Mouse (Mus musculus): ENCODE data around the gene Fxn. TPM values are rescaled to one million over a fixed set of nuclear protein-coding genes. Genes with fewer than 3 reads are reported as not detected.
"Not testable (repeated sequence)": the region's sequence is repeated elsewhere in the genome, so short reads cannot be mapped to it uniquely, and the experiment has no call there.

The Fxn gene
- polyA plus RNA-seq, 1 experiment from 2014 or later, result 57.5 TPM

DNA sequence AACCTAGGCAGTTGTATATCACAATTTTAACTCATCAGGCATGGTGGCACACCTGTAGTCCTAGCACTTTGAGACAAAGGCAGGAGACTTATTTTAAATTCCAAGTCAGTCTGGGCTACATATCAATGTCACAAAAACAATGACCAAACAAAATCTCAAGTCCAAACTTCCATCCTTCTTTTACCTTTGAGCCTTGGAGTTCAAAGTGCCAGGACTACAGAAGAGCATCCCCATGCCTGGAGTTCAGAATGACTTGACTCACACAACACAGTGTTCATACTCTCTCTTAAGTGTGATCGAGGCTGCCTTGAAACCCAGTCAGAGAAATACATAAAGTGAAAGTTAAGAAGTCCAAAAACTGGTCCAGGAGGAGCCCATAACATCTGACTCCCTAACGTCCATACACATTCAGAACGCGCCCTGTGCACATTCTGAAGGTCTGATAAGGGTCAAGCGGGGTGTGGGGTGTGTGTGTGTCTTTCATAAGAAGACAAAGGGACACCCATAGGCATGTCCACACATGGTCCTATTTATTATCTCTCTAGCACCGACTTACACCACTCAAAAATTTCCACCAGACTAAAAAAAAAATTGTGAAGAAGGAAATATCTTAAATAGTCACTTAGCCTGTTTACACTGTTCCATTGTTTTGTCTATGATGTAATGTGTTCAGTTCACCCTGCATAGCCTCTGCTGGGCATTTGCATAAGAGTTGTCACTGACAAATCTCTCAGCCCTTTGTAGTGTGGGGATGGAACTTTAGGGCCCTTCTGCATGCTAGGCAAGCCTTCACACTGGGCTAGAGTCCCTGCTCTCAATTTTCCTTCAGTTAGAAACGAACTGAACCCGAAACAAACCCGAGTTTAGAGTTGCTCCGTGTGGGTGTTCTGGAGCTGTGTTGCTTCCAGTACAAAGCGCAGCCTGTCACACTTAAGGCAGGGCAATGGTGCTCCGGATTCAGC is 20.7 kb downstream of the Fxn start:
- ATAC-seq (ENCODE audit: insufficient number of reproducible peaks, insufficient read depth, low FRiP score, low TSS enrichment), result no peak
- no peak overlapping the region for H3K27ac ChIP-seq
- no peak overlapping the region for H3K4me2 ChIP-seq (replicated peaks)
- 79% methylated on average over 12 of the region's 12 CpGs for WGBS
- no peaks in the 10 kb centered on the region for H3K4me1 ChIP-seq
- no peak overlapping the region for H3K4me3 ChIP-seq
- H3K36me3 ChIP-seq, result peaks cover 6% of the 10 kb centered on the region; the same call in 1 of the 2 replicates
- no peaks in the 10 kb centered on the region for H3K9me3 ChIP-seq
- H3K9ac ChIP-seq, result no peak overlapping the region
- H3K27me3 ChIP-seq, result no peaks in the 10 kb centered on the region

DNA sequence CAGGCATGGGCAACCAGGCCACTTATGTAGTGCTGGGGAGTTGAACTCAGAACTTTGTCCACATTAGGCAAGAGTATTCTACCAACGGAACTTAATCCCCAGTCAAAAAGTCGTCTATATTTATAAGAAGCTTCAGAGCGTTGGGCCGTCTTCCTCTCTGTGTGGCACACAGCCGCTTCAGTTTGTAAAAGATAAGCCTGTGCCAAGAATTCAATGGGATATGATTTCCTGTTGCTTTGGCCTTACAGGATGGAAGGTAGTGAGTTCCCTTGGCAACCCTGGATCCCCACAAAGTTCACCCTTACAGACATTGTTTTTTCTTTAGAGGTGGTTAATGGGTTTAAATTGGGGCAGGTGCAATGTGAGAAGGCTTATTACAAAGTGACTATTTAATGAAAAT is 22.0 kb downstream of the Fxn start:
- Histone ChIP-seq H3K27me3 (no peaks in the 10 kb centered on the region), H3K36me3 (peaks cover 6% of the 10 kb centered on the region; the same call in 1 of the 2 replicates), H3K9ac (no peak overlapping the region), H3K4me1 (no peaks in the 10 kb centered on the region), H3K4me3 (no peak overlapping the region), H3K4me2 (replicated peaks) (no peak overlapping the region), H3K9me3 (no peaks in the 10 kb centered on the region), H3K27ac (no peak overlapping the region)
- 79% methylated on average over 5 of the region's 5 CpGs for WGBS
- no peak for ATAC-seq (ENCODE audit: insufficient number of reproducible peaks, insufficient read depth, low FRiP score, low TSS enrichment)

DNA sequence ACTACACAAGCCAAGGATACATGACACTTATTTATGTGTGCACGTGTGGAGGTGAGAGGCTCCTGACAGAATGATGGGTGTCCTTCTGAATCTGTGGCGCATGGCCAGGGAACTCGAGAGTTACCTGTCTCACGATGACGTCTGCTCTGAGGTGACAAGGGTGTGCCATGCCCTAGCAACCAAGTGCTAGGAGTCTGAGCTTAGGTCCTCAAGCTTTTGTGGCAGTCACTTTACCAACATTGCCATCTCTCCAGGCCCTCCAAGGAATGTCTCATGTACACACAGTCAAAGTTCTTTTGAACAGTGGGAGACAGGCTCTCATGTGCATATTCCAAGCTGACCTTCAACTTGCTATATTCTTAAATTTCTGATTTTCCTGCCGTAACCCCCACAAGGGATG is 22.4 kb downstream of the Fxn start:
- H3K4me2 ChIP-seq (replicated peaks), result no peak overlapping the region
- no peak overlapping the region for H3K27ac ChIP-seq
- H3K4me1 ChIP-seq, result no peaks in the 10 kb centered on the region
- WGBS, result 94% methylated on average over 6 of the region's 6 CpGs
- peaks cover 6% of the 10 kb centered on the region; the same call in 1 of the 2 replicates for H3K36me3 ChIP-seq
- H3K4me3 ChIP-seq, result no peak overlapping the region
- H3K27me3 ChIP-seq, result no peaks in the 10 kb centered on the region
- no peak overlapping the region for H3K9ac ChIP-seq
- H3K9me3 ChIP-seq, result no peaks in the 10 kb centered on the region
- no peak for ATAC-seq (ENCODE audit: insufficient number of reproducible peaks, insufficient read depth, low FRiP score, low TSS enrichment)

DNA sequence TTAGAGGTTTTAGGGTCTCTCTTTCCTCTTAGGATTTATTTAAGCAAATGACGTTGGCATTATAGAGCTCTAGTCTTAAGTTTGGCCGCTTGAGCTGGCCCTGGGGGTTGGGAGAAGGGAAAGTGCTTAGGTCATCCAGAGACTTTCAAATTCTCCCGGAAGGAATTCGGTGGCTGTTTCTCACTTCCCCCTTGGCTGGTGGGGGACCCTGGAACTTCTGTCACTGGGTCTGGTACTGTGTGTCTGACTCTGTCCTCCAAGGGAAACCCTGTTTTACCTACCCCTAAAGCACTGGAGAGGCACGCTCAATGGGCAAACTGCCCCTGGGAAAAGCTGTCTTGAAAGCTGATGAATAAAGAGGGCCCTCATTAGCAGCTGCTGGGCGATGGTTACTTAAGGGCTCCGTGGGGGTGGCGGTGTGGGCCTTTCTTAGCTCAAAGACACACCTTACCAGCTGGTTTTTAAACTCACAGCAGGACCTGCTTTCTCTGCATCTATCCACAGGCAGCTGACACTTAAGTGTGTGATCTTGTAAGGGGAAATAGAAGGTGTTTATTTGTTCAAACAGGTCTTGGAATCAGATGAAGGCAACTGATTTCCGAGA is 26.6 kb downstream of the Fxn start:
- Histone ChIP-seq H3K4me1 (peaks cover 7% of the 10 kb centered on the region), H3K4me2 (replicated peaks) (no peak overlapping the region), H3K4me3 (no peak overlapping the region), H3K36me3 (no peaks in the 10 kb centered on the region), H3K27ac (no peak overlapping the region), H3K27me3 (no peaks in the 10 kb centered on the region), H3K9me3 (no peaks in the 10 kb centered on the region), H3K9ac (no peak overlapping the region)
- 25% methylated on average over 9 of the region's 9 CpGs for WGBS
- ATAC-seq (ENCODE audit: insufficient number of reproducible peaks, insufficient read depth, low FRiP score, low TSS enrichment), result no peak

DNA sequence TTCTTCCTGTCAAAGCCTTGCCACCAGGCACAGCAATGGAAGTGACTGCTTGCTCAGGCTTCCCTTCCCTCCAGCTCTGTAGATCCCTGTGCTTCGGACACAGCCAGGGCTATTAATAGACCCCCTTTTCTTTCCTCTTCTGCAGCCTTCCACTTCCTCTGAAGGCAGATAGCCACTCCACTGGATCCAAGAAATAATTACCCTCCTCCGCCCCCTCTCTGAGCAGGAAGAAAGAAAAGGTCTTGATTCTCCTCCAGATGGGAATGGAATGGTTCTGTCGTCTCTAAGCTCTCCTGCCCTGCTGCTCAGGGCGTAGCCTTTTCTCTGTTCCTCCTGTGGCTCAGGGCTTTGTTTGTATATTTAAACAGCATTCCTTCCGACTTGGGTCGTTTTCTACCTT is 28.5 kb downstream of the Fxn start:
- Histone ChIP-seq H3K27me3 (no peaks in the 10 kb centered on the region), H3K9me3 (no peaks in the 10 kb centered on the region), H3K4me2 (replicated peaks) (0 out of 2 replicates have a peak overlapping the region, but pooled peaks have one; percentile 11), H3K27ac (no peak overlapping the region), H3K4me1 (peaks cover 7% of the 10 kb centered on the region), H3K4me3 (no peak overlapping the region), H3K9ac (no peak overlapping the region), H3K36me3 (no peaks in the 10 kb centered on the region)
- no peak for ATAC-seq (ENCODE audit: insufficient number of reproducible peaks, insufficient read depth, low FRiP score, low TSS enrichment)
- 10% methylated on average over 6 of the region's 6 CpGs for WGBS

DNA sequence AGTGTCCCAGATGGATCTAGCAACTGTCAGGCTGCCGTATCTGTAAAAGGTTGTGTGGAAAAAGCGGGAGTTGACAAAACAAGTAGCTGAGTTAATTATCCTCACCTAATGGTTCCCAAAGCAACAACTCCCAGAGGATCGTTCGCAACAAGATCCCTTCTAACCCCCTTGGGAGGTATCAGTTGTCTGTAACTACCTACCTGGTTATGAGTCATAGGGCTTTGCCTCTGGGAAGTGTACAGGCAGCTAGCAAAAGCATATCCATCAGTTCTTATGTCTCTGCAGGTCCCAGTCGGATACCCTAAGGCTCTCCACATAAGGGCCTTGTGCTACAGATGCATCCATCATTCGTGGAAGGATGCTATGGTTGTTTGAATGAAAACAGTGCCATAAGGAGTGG is 37.1 kb downstream of the Fxn start:
- Histone ChIP-seq H3K4me2 (replicated peaks) (no peak overlapping the region), H3K36me3 (no peaks in the 10 kb centered on the region), H3K27ac (no peak overlapping the region), H3K27me3 (no peaks in the 10 kb centered on the region), H3K9ac (no peak overlapping the region), H3K4me1 (peaks cover 10% of the 10 kb centered on the region), H3K9me3 (no peaks in the 10 kb centered on the region), H3K4me3 (no peak overlapping the region)
- 65% methylated on average over 6 of the region's 6 CpGs for WGBS
- ATAC-seq (ENCODE audit: insufficient number of reproducible peaks, insufficient read depth, low FRiP score, low TSS enrichment), result peak; percentile 56; the same call in 1 of the 2 replicates

DNA sequence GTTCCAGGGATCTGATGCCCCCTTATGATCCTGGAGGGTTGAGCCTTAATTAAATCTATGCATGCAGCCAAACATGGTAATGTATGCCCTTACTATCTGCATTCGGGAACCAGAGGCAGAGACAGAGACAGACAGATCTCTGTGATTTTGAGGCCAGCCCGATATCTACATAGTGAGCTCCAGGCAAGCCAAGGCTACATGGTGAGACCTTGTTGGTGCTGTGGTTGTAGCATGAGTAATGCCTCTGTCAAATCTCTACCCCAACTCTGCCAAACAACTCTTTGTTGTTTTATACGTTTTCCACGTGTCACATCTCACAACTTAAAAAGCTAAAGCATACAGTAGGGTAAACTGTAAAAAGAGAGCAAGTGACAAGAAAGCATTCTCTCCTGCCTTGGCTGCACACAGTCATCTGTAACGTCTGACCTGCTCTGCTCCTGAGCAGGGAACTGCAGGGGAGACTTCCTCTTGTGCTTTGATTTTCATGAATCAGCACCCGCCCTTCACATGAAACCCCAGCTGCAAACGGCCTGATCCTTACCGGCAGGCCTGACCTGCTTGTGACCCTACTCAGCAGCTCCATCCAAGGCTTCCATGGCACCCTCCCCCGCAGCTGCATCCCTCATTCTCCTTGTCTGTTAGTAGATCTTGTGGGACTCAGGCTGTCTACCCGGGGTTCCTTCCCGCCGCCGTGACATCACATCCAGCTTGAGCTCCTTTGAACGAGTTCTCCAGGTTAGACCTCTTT is 38.4 kb downstream of the Fxn start:
- Histone ChIP-seq H3K36me3 (no peaks in the 10 kb centered on the region), H3K9me3 (no peaks in the 10 kb centered on the region), H3K4me3 (no peak overlapping the region), H3K27ac (no peak overlapping the region), H3K4me2 (replicated peaks) (no peak overlapping the region), H3K9ac (no peak overlapping the region), H3K4me1 (peaks cover 10% of the 10 kb centered on the region), H3K27me3 (no peaks in the 10 kb centered on the region)
- 29% methylated on average over 14 of the region's 14 CpGs for WGBS
- ATAC-seq (ENCODE audit: insufficient number of reproducible peaks, insufficient read depth, low FRiP score, low TSS enrichment), result no peak

DNA sequence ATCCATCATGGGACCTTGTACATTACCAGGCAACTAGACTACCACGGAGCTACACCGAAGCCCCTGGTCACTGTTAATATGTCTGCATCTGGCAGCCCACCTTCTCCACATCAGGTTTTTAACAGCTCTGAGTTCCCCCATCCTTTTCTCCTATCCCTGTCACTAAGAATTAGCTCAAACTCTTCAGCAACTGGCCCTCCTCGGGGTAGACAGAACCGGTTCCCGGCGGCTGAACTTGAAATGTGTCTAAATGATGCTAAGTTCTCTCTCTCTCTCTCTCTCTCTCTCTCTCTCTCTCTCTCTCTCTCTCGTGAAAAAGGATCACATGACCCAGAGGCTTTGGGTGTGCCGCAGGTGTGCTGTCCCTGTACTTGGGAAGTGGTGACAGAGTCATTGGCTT is 39.1 kb downstream of the Fxn start:
- Histone ChIP-seq H3K4me3 (no peak overlapping the region), H3K9ac (no peak overlapping the region), H3K4me2 (replicated peaks) (no peak overlapping the region), H3K27ac (no peak overlapping the region), H3K9me3 (no peaks in the 10 kb centered on the region), H3K4me1 (peaks cover 10% of the 10 kb centered on the region), H3K36me3 (no peaks in the 10 kb centered on the region), H3K27me3 (no peaks in the 10 kb centered on the region)
- WGBS, result 75% methylated on average over 8 of the region's 8 CpGs
- ATAC-seq (ENCODE audit: insufficient number of reproducible peaks, insufficient read depth, low FRiP score, low TSS enrichment), result no peak

DNA sequence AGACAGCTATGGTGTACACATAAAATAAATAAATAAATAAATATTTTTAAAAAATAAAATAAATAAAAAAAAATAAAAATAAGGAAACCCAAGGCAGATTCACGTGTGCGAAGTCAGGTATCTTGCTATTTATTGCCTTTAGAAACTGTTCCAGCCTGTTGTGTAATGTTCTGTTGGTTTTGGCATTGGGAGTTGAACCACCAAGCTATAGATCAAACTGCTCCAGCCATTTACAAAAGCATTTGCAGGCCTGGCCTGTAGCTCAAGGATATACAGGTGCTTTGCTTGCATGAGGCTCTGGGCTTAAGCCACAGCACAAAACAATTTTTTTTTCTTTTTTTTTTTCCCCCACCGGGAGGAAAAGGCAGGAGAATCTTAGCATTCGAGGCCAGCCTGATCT is 42.4 kb downstream of the Fxn start:
- peaks cover 10% of the 10 kb centered on the region for H3K4me1 ChIP-seq
- H3K9me3 ChIP-seq, result no peaks in the 10 kb centered on the region
- no peak overlapping the region for H3K9ac ChIP-seq
- H3K4me3 ChIP-seq, result no peak overlapping the region
- H3K27ac ChIP-seq, result no peak overlapping the region
- H3K27me3 ChIP-seq, result no peaks in the 10 kb centered on the region
- no peak for ATAC-seq (ENCODE audit: insufficient number of reproducible peaks, insufficient read depth, low FRiP score, low TSS enrichment)
- no peak overlapping the region for H3K4me2 ChIP-seq (replicated peaks)
- no peaks in the 10 kb centered on the region for H3K36me3 ChIP-seq
- 76% methylated on average over 4 of the region's 4 CpGs for WGBS

DNA sequence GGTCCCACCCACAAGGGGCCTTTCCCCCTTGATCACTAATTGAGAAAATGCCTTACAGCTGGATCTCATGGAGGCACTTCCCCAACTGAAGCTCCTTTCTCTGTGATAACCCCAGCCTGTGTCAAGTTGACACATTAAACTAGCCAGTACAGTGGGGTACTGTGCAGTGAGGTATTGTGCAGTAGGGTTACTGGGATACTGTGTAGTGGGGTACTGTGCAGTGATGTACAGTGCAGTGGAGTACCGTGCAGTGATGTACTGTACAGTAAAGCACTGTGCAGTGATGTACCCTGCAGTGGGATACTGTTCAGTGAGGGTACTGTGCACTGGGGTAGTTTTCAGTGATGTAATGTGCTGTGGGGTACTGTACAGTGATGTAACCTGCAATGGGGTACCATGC is 48.0 kb downstream of the Fxn start:
- WGBS, result 94% methylated on average over 1 of the region's 1 CpGs
- H3K4me3 ChIP-seq; H3K4me1 ChIP-seq; H3K36me3 ChIP-seq; H3K4me2 ChIP-seq (replicated peaks); H3K27ac ChIP-seq; H3K27me3 ChIP-seq; H3K9me3 ChIP-seq; H3K9ac ChIP-seq: not testable (repeated sequence)
- peak; percentile 74; the same call in 1 of the 2 replicates for ATAC-seq (ENCODE audit: insufficient number of reproducible peaks, insufficient read depth, low FRiP score, low TSS enrichment)

DNA sequence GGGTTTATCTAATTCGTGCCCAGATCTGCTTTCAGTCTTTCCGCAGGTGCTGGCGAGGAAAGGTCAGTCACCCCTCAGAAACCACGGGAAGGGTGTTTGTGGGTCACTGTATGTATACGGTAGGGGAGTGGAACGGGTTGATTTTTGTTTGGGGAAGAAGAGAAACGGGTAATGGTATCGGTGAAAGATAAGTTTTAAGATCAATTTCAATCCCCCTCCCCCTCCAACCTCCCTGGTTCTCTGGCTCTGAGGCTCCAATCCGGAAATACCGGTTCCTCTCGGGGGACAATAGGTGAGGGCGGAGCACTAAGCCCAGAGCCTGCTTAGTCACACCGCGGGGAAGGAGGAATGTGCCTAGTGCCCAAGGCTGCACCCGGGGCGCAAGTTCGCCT is 55.1 kb downstream of the Fxn start:
- 2% methylated on average over 17 of the region's 17 CpGs for WGBS
- Histone ChIP-seq H3K4me3 (peak overlapping the region; percentile 50), H3K4me1 (peaks cover 7% of the 10 kb centered on the region; the same call in 1 of the 2 replicates), H3K4me2 (replicated peaks) (peak overlapping the region; percentile 87), H3K36me3 (no peaks in the 10 kb centered on the region), H3K27ac (no peak overlapping the region; the same call in 1 of the 2 replicates), H3K27me3 (peaks cover 33% of the 10 kb centered on the region), H3K9ac (no peak overlapping the region; the same call in 1 of the 2 replicates), H3K9me3 (no peaks in the 10 kb centered on the region)
- ATAC-seq (ENCODE audit: insufficient number of reproducible peaks, insufficient read depth, low FRiP score, low TSS enrichment), result no peak

Data from embryonic facial prominence, embryonic 12.5 days (tissue).